In the genomic region with DNA sequence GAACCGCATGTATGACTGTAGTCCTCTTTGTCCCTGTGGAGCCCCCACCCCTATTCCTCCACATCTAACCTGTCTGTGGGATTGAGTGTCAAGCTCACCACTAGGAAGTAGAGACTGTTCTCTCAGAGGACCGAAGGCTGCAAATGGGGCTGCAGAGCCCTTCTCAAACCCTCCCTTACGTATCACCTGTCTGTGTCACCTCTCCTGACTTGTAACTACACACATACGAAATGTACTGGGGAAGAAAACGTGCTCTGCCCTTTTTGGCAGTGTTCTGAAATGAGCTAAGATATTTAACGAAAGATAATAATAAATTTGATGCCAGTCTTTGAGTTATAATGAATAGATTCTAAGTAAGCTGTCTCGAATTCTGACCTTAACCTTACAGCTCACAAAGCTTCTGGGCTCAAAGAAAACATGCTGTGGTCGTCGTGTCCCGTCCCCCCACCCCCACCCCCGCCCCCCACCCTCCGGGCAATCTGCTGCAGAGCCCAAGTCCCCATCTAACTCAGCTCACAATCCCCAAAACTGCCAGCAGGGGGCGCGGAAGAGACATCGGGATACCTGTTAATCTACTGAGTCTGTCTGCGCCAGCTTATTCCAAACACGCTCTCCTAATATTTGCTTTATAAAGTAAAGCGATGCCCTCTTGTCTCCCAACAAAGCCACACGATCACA, we compare ENCODE assay signal across 8 mouse cellular contexts. TPM values are rescaled to one million over a fixed set of nuclear protein-coding genes. Genes with fewer than 3 reads are reported as not detected.
DNase-seq lines count a peak whose midpoint lies in the region; ATAC-seq lines count a peak whose summit lies in the region.

No protein-coding gene starts in this region.

- no peaks in the 10 kb centered on the region for H3K27me3 ChIP-seq in intestine, embryonic 14.5 days (replicated peaks; ENCODE audit: control insufficient read depth, insufficient read depth, low read length)

- ATAC-seq in intestine, embryonic 14.5 days (replicated peaks; ENCODE audit: low FRiP score, low TSS enrichment, low read depth) = peak; percentile 65
- ATAC-seq in megakaryocyte-erythroid progenitor cell, adult 5-6 weeks (replicated peaks; ENCODE audit: low FRiP score, low TSS enrichment, poor library complexity, severe bottlenecking) = peak; percentile 65

- DNase-seq in adrenal gland, adult 8-10 months = peak; percentile 69
- peak; percentile 67 for DNase-seq in embryo, embryonic 11.5 days (ENCODE audit: low read depth, low spot score)
- peak; percentile 80 to 81 for DNase-seq in gastrocnemius, postnatal 36 days
- peak; percentile 97 for DNase-seq in intestine, embryonic 14.5 days (ENCODE audit: low spot score)
- DNase-seq in left cerebral cortex, postnatal 10 days (ENCODE audit: extremely low spot score in 1 of 2, low spot score in 2 of 2) = peak; percentile 79 to 88
- DNase-seq in right cerebral cortex, postnatal 36 days (ENCODE audit: low spot score in 2 of 2) = peak; percentile 76 to 79
- DNase-seq in urinary bladder, postnatal 36 days (ENCODE audit: low spot score in 2 of 2) = peak; percentile 71 to 75

- H3K4me2 ChIP-seq in intestine, embryonic 14.5 days (ENCODE audit: low read length) = peak overlapping the region; percentile 26

- intact Hi-C loops in gastrocnemius, postnatal 36 days (cut with DNase I) = loop anchor here (5.0 kb wide), 3 partner anchors 60 to 215 kb away; partner anchors contain the start of genes Cnot6 and Mapk9
- intact Hi-C loops in left cerebral cortex, postnatal 10 days (cut with DNase I) = loop anchor here (10.0 kb wide), 1 partner anchor 302 kb away; no protein-coding TSS in a partner anchor

- no peaks in the 10 kb centered on the region for H3K4me1 ChIP-seq in intestine, embryonic 14.5 days (replicated peaks; ENCODE audit: control insufficient read depth, insufficient read depth, low read length)

- H3K36me3 ChIP-seq in intestine, embryonic 14.5 days (ENCODE audit: control insufficient read depth, insufficient read depth, low read length) = no peaks in the 10 kb centered on the region

- no peak overlapping the region for H3K27ac ChIP-seq in intestine, embryonic 14.5 days (ENCODE audit: low read depth)

- H3K9me3 ChIP-seq in intestine, embryonic 14.5 days (ENCODE audit: control insufficient read depth, low read length) = no peaks in the 10 kb centered on the region

- no peak overlapping the region for H3K4me3 ChIP-seq in intestine, embryonic 14.5 days (ENCODE audit: low read depth, low read length)

- WGBS in intestine, embryonic 14.5 days = 20% methylated on average over 19 of the region's 19 CpGs

- no peak overlapping the region for H3K9ac ChIP-seq in intestine, embryonic 14.5 days (ENCODE audit: low read length)

RNA-seq across cellular contexts. Expression of gene Scgb3a1, which starts 10.9 kb away (rescaled TPM):
- total RNA-seq in adrenal gland, adult 8-10 months (2022) = not detected
- not detected for total RNA-seq in gastrocnemius, postnatal 36 days (2021)
- not detected in 2 replicates for polyA plus RNA-seq in intestine, embryonic 14.5 days (2014; fragmentation: Nextera tagmentation; extraction: Ambion mirVana)
- not detected for total RNA-seq in left cerebral cortex, postnatal 10 days (2021)
- not detected in 2 replicates for total RNA-seq in megakaryocyte-erythroid progenitor cell, adult 5-6 weeks (2014; fragmentation: Nextera tagmentation)
- total RNA-seq in megakaryocyte-erythroid progenitor cell, adult 5-6 weeks (2017) = not detected in 2 replicates

RNA-seq across cellular contexts. Expression of gene Flt4, which starts 43.5 kb away (rescaled TPM):
- 10 to 100 TPM; 19.3 to 29.5 (median 23.4) TPM for total RNA-seq in adrenal gland, adult 8-10 months (2022)
- total RNA-seq in gastrocnemius, postnatal 36 days (2021) = 1 to 10 TPM; 1.9 to 2.9 TPM
- 6.0 and 6.1 TPM in 2 replicates for polyA plus RNA-seq in intestine, embryonic 14.5 days (2014; fragmentation: Nextera tagmentation; extraction: Ambion mirVana)
- 1 to 10 TPM; 3.4 to 3.8 TPM for total RNA-seq in left cerebral cortex, postnatal 10 days (2021)
- not detected in 2 replicates for total RNA-seq in megakaryocyte-erythroid progenitor cell, adult 5-6 weeks (2014; fragmentation: Nextera tagmentation)
- not detected in 2 replicates for total RNA-seq in megakaryocyte-erythroid progenitor cell, adult 5-6 weeks (2017)

RNA-seq across cellular contexts. Expression of gene Cnot6, which starts 60.0 kb away (rescaled TPM):
- total RNA-seq in adrenal gland, adult 8-10 months (2022) = 10 to 100 TPM; 44.0 to 63.2 (median 51.9) TPM
- total RNA-seq in gastrocnemius, postnatal 36 days (2021) = 10 to 100 TPM in 1 of 2 experiments, 1 to 10 TPM in 1; 9.7 to 10.5 TPM
- polyA plus RNA-seq in intestine, embryonic 14.5 days (2014; fragmentation: Nextera tagmentation; extraction: Ambion mirVana) = 48.5 and 53.3 TPM in 2 replicates
- 10 to 100 TPM; 47.6 to 48.9 TPM for total RNA-seq in left cerebral cortex, postnatal 10 days (2021)
- 104 and 127 TPM in 2 replicates for total RNA-seq in megakaryocyte-erythroid progenitor cell, adult 5-6 weeks (2014; fragmentation: Nextera tagmentation)
- total RNA-seq in megakaryocyte-erythroid progenitor cell, adult 5-6 weeks (2017) = 69.7 and 111 TPM in 2 replicates

Comparison
In these comparisons a context has a peak if more than half of its experiments do, and no peak if none do; other contexts are left out.
1. RNA of gene Flt4, which starts 43.5 kb away (total RNA-seq): 19.3 to 29.5 TPM in adrenal gland, adult 8-10 months; 3.4 to 3.8 TPM in left cerebral cortex, postnatal 10 days, 1.9 to 2.9 TPM in gastrocnemius, postnatal 36 days and not detected in megakaryocyte-erythroid progenitor cell, adult 5-6 weeks; every median in the first group is over 4 times any median in the second.
2. Peak in every context shown above with its lines, with median percentiles within 50 percentile points of each other: DNase-seq.